Mouse (Mus musculus): ENCODE data around the gene Psmc2. TPM values are rescaled to one million over a fixed set of nuclear protein-coding genes. Genes with fewer than 3 reads are reported as not detected.
A peak's percentile ranks its signal among the peaks of the same experiment; 100 is the strongest.

Gene Psmc2
- polyA plus RNA-seq, 1 experiment, result 137 TPM

DNA sequence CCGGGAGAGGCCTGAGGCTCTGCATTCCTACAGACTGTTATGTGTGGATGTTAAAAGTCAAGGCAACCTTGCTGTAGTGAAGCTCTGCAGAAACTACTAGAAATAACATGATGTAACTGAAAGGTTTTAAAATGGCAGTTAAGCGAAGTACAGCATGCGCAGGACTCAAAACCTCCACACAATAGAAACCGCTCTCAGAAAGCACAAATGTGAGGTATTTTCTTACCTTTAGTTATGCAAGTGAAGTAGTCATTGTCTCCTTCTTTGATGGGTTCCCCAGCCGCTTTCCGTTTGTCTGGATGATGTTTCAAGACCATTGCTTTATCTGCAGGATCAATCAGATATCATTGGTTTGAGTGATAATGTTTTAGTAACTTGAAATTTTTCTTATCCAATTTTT, 8.6 kb upstream of the Psmc2 start:
- TF ChIP-seq POLR2A (IDR thresholded peaks at IDR 0.05; ENCODE audit: insufficient read depth, low read length) (no peak), EP300 (IDR thresholded peaks at IDR 0.05; ENCODE audit: insufficient read depth, low read depth, low read length) (no peak), CTCF (IDR thresholded peaks at IDR 0.05; ENCODE audit: low read depth, low read length) (no peak)
- Histone ChIP-seq H3K27me3 (ENCODE audit: control insufficient read depth, insufficient read depth, low read length, poor library complexity, severe bottlenecking) (no peaks in the 10 kb centered on the region), H3K27ac (ENCODE audit: insufficient read depth, low read length) (no peak overlapping the region), H3K36me3 (ENCODE audit: control insufficient read depth, insufficient read depth, low read length, poor library complexity, severe bottlenecking) (peaks cover 61% of the 10 kb centered on the region), H3K4me3 (ENCODE audit: low read depth, low read length) (no peak overlapping the region), H3K9me3 (replicated peaks; ENCODE audit: control insufficient read depth, insufficient read depth, low read length, poor library complexity, severe bottlenecking) (no peaks in the 10 kb centered on the region), H3K9ac (ENCODE audit: low read depth, poor library complexity, severe bottlenecking) (no peak overlapping the region), H3K4me1 (ENCODE audit: control insufficient read depth, insufficient read depth, low read length) (no peaks in the 10 kb centered on the region)

DNA sequence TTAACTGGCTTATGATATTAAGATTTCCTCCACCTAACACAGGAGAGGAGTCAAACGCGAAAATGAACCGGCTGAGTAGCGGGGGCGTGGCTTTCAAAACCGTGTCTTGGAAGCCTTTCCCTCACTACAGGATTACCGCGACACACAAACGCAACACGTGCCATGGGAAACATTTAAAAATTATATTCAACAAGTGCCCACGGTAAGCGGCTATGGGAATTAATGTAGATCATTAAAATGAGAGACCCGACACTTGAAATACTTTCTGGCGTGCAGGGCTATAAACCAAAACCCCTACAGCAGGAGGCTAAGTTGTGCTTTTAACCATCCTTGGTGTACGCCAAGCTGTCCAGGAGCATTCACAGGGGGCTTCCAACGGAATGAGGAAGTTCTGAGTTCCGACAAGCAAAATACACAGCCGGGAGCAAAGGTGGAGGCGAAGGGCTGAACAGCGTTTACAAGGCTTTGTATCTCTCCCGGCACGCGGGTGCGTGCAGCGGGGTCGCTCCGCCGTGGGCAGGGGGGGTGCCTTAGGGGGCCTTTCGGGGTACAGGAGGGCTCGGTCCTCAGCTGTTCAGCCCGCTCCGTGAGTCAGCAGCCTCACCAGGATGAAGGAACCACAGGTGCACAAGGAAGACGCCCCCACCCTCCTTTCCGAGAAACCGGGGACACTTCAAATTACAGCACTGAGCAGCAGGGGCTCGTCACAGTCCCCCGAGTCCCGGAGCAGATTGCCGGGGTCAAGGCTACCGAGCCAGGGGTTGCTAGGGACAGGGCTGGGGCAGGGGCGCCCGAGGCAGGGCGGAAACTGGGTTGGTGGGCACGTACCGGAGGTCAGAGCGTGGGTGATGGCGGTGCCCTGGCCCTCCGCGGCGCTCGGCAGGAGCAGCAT, 676 bp upstream of the Psmc2 start:
- Histone ChIP-seq H3K9ac (ENCODE audit: low read depth, poor library complexity, severe bottlenecking) (peak overlapping the region; percentile 79), H3K27me3 (ENCODE audit: control insufficient read depth, insufficient read depth, low read length, poor library complexity, severe bottlenecking) (no peaks in the 10 kb centered on the region), H3K27ac (ENCODE audit: insufficient read depth, low read length) (no peak overlapping the region), H3K4me1 (ENCODE audit: control insufficient read depth, insufficient read depth, low read length) (no peaks in the 10 kb centered on the region), H3K9me3 (replicated peaks; ENCODE audit: control insufficient read depth, insufficient read depth, low read length, poor library complexity, severe bottlenecking) (no peaks in the 10 kb centered on the region), H3K4me3 (ENCODE audit: low read depth, low read length) (peak overlapping the region; percentile 79), H3K36me3 (ENCODE audit: control insufficient read depth, insufficient read depth, low read length, poor library complexity, severe bottlenecking) (peaks cover 36% of the 10 kb centered on the region)
- TF ChIP-seq POLR2A (IDR thresholded peaks at IDR 0.05; ENCODE audit: insufficient read depth, low read length) (no peak), CTCF (IDR thresholded peaks at IDR 0.05; ENCODE audit: low read depth, low read length) (no peak), EP300 (IDR thresholded peaks at IDR 0.05; ENCODE audit: insufficient read depth, low read depth, low read length) (no peak)

DNA sequence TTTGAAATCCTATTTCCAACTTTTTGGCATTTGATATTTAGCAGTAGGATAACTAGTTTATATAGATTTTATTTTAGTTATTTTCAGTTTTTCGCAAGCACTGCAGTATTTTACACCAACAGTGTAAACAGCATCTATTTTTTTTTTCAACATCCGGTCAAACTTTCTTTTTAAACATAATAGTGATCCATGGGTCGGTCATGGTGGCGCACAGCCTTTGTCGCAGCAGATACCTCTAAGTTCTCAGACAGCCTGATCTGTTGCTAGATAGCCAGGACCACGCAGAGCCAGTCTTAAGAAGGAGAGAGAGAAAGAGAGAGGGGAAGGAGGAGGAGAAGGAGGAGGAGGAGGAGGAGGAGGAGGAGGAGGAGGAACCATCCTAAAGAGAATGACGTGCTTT, 693 bp downstream of the Psmc2 start:
- H3K27me3 ChIP-seq (ENCODE audit: control insufficient read depth, insufficient read depth, low read length, poor library complexity, severe bottlenecking), result no peaks in the 10 kb centered on the region
- no peaks in the 10 kb centered on the region for H3K9me3 ChIP-seq (replicated peaks; ENCODE audit: control insufficient read depth, insufficient read depth, low read length, poor library complexity, severe bottlenecking)
- no peak overlapping the region for H3K4me3 ChIP-seq (ENCODE audit: low read depth, low read length)
- H3K36me3 ChIP-seq (ENCODE audit: control insufficient read depth, insufficient read depth, low read length, poor library complexity, severe bottlenecking), result peaks cover 26% of the 10 kb centered on the region
- H3K9ac ChIP-seq (ENCODE audit: low read depth, poor library complexity, severe bottlenecking), result peak overlapping the region; percentile 88; the same call in 1 of the 2 replicates
- H3K27ac ChIP-seq (ENCODE audit: insufficient read depth, low read length), result no peak overlapping the region
- TF ChIP-seq EP300 (IDR thresholded peaks at IDR 0.05; ENCODE audit: insufficient read depth, low read depth, low read length) (no peak), POLR2A (IDR thresholded peaks at IDR 0.05; ENCODE audit: insufficient read depth, low read length) (no peak), CTCF (IDR thresholded peaks at IDR 0.05; ENCODE audit: low read depth, low read length) (no peak)
- no peaks in the 10 kb centered on the region for H3K4me1 ChIP-seq (ENCODE audit: control insufficient read depth, insufficient read depth, low read length)

DNA sequence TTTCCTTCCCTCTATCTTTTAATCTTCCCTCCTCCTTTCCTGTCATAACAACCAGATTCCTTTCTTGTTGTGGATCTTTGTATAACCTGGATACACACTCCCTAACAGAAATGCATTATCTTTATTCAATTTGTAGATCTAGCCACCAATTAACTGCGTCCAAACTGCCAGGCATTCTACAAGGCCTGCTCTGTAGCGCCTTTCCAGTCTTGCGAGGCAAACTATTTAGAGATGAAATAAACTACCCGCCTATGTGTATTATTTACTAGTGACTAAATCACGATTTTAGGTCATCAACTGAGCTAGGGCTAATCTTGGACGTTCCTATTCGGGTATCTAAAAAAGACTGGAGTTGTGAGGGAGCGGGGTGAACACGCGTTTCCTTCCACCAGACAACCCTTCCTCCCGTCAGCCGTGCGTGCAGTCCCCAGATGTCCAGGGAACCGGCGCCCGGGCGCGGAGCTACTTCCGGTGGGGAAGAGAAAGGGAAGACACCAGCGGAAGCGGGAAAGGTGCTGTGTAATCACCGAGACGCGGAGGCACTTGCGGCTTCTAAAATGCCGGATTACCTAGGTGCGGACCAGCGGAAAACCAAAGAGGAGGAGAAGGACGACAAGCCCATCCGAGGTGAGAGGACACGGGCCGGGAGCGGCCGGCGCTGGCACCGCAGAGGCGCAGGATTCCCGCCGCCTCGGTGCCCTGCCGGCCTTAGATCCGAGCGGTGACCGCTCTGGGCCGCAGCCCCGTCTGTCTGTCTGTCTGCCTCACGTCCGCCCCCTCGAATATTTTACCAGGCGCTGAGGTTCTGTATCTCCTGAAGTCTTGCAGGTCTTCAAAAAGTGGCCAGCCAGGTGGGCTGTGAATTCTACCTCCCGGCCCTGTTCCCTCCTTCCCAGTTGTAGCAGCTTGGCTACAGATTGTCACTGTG, 1.4 kb downstream of the Psmc2 start:
- TF ChIP-seq EP300 (IDR thresholded peaks at IDR 0.05; ENCODE audit: insufficient read depth, low read depth, low read length) (peak; percentile 63; the same call in 1 of the 2 replicates), CTCF (IDR thresholded peaks at IDR 0.05; ENCODE audit: low read depth, low read length) (no peak)
- Histone ChIP-seq H3K9me3 (replicated peaks; ENCODE audit: control insufficient read depth, insufficient read depth, low read length, poor library complexity, severe bottlenecking) (no peaks in the 10 kb centered on the region), H3K27ac (ENCODE audit: insufficient read depth, low read length) (0 out of 2 replicates have a peak overlapping the region, but pooled peaks have one; percentile 14), H3K4me1 (ENCODE audit: control insufficient read depth, insufficient read depth, low read length) (no peaks in the 10 kb centered on the region), H3K27me3 (ENCODE audit: control insufficient read depth, insufficient read depth, low read length, poor library complexity, severe bottlenecking) (no peaks in the 10 kb centered on the region), H3K36me3 (ENCODE audit: control insufficient read depth, insufficient read depth, low read length, poor library complexity, severe bottlenecking) (peaks cover 20% of the 10 kb centered on the region), H3K9ac (ENCODE audit: low read depth, poor library complexity, severe bottlenecking) (peak overlapping the region; percentile 88), H3K4me3 (ENCODE audit: low read depth, low read length) (peak overlapping the region; percentile 88)

DNA sequence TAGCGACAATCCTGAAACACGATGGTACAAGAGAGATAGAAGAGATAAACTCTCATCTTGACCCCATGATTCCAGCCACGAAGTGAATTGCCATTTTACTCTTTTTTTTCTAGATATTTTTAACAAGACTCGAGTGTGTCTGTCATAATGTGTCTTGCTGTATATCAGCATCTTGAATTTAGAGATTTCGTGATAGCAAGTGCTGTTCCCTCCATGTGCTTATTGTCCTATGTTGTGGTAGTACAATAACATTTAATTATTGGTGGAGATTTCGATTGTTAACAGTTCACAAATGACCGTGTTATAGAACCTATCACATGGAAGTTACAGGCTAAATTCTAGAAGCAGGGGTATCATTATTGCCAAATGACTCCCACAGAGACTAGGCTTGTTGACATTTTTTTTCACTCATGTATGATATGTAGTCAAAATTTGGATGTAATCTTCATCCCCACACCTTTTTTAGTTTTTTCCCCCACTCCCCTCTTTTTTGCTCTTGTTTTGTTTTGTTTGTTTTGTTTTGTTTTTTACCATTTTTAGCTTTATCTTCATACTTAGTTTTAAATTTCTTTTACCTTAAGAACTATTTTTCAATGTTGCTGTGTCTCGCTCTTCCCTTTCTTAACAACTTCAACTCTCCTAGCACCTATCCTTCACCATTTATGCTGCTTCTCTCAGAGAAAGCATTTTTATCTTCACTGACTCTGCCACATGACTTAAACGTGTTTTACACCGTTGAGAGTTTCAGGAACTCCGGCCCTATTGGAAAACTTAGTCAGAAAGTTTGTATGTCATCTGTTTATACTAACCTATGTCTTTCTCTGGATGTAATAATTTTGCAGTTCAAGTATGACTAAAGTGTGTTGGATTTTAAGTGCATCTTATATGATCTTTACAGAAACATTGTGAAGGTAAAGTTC, 2.4 kb downstream of the Psmc2 start:
- Histone ChIP-seq H3K4me1 (ENCODE audit: control insufficient read depth, insufficient read depth, low read length) (no peaks in the 10 kb centered on the region), H3K4me3 (ENCODE audit: low read depth, low read length) (peak overlapping the region; percentile 88), H3K27me3 (ENCODE audit: control insufficient read depth, insufficient read depth, low read length, poor library complexity, severe bottlenecking) (no peaks in the 10 kb centered on the region), H3K36me3 (ENCODE audit: control insufficient read depth, insufficient read depth, low read length, poor library complexity, severe bottlenecking) (peaks cover 11% of the 10 kb centered on the region), H3K9ac (ENCODE audit: low read depth, poor library complexity, severe bottlenecking) (peak overlapping the region; percentile 88), H3K9me3 (replicated peaks; ENCODE audit: control insufficient read depth, insufficient read depth, low read length, poor library complexity, severe bottlenecking) (no peaks in the 10 kb centered on the region), H3K27ac (ENCODE audit: insufficient read depth, low read length) (no peak overlapping the region)
- TF ChIP-seq EP300 (IDR thresholded peaks at IDR 0.05; ENCODE audit: insufficient read depth, low read depth, low read length), result no peak

All from ES-Bruce4 (cell line).